Mouse (Mus musculus) heart, postnatal 0 days (tissue): ENCODE measurements around the gene Adprm.

Experiments used
- CTCF ChIP-seq: IDR thresholded peaks from 2 replicates; pipeline ENCODE4 v1.5.1; 2016; ENCODE audit warnings: antibody characterized with exemption, control low read depth, low read depth
- EP300 ChIP-seq: IDR thresholded peaks from 2 replicates; pipeline ENCODE4 v1.6.1; 2016; ENCODE audit warnings: antibody characterized with exemption, low read depth

GRCm38 (mm10) chr11:67082793-67083192 is 30.4 kb upstream of the Adprm start:
- TF ChIP-seq EP300 (no peak), CTCF (no peak)
